Mouse (Mus musculus) lung, postnatal 0 days (tissue): ENCODE data around the gene Ubiad1. TPM values are rescaled to one million over a fixed set of nuclear protein-coding genes. Genes with fewer than 3 reads are reported as not detected.
A peak's percentile ranks its signal among the peaks of the same experiment; 100 is the strongest.

Experiments
- ATAC-seq: fragments of 200-750 bp; cut with Nextera tagmentation; 2 replicates; pipeline ENCODE4 v1.8.0; 2017; ENCODE audit warnings: moderate library complexity
- DNase-seq: peaks from one replicate; pipeline ENCODE4 v3.0.0-alpha.2; 2016; ENCODE audit warnings: low spot score
- H3K27ac ChIP-seq: fragments of 300-500 bp; sonication (generic); 2 replicates; pipeline ENCODE4 v1.5.1; 2014; ENCODE audit warnings: antibody characterized with exemption, mild to moderate bottlenecking, low read length, mixed read lengths
- H3K27me3 ChIP-seq: fragments of 300-500 bp; sonication (generic); replicated peaks from 2 replicates; pipeline ENCODE4 v1.6.1; 2014; ENCODE audit warnings: low read length, mixed read lengths; ENCODE audit not compliant: insufficient read depth
- H3K36me3 ChIP-seq: fragments of 300-500 bp; sonication (generic); 2 replicates; pipeline ENCODE4 v1.6.1; 2014; ENCODE audit warnings: low read length, mixed read lengths; ENCODE audit not compliant: insufficient read depth
- H3K4me1 ChIP-seq: fragments of 300-500 bp; sonication (generic); 2 replicates; pipeline ENCODE4 v1.6.1; 2014; ENCODE audit warnings: antibody characterized with exemption, low read depth, low read length, mixed read lengths; ENCODE audit not compliant: insufficient read depth
- H3K4me2 ChIP-seq: fragments of 300-500 bp; sonication (generic); replicated peaks from 2 replicates; pipeline ENCODE4 v1.6.1; 2014; ENCODE audit warnings: low read depth, mild to moderate bottlenecking, low read length, moderate library complexity, mixed read lengths
- H3K4me3 ChIP-seq: fragments of 300-500 bp; sonication (generic); 2 replicates; pipeline ENCODE4 v1.5.1; 2014; ENCODE audit warnings: low read depth, low read length
- H3K9ac ChIP-seq: fragments of 300-500 bp; sonication (generic); replicated peaks from 2 replicates; pipeline ENCODE4 v1.6.1; 2014; ENCODE audit warnings: low read depth, mild to moderate bottlenecking
- H3K9me3 ChIP-seq: fragments of 300-500 bp; sonication (generic); 2 replicates; pipeline ENCODE4 v1.6.1; 2016; ENCODE audit warnings: low read length, mixed read lengths
- CTCF ChIP-seq: IDR thresholded peaks from 2 replicates; pipeline ENCODE4 v1.5.1; 2016; ENCODE audit warnings: antibody characterized with exemption, mild to moderate bottlenecking
- EP300 ChIP-seq: IDR thresholded peaks from 2 replicates; pipeline ENCODE4 v1.6.1; 2016; ENCODE audit warnings: antibody characterized with exemption, mild to moderate bottlenecking, control low read depth
- WGBS: fragments of 180-500 bp; shearing (Covaris S2); extraction: QIAGEN DNeasy Blood & Tissue Kit; methylation state at CpG from one replicate; pipeline ENCODE4 v1.1.7; 2014; 5-methylcytosine and 5-hydroxymethylcytosine counted together
- polyA plus RNA-seq: library from polyadenylated mRNA; unstranded; fragments of >200 nt; fragmentation: Nextera tagmentation; extraction: Ambion mirVana; gene quantifications from 2 replicates; pipeline ENCODE4 v1.2.1, GENCODE M21; 2015

The Ubiad1 gene
- polyA plus RNA-seq, 1 experiment from 2014 or later, result 11.4 TPM

GRCm38 (mm10) chr4:148460656-148461284 is 16.2 kb upstream of the Ubiad1 start:
- 92% methylated on average over 12 of the region's 12 CpGs for WGBS
- Histone ChIP-seq H3K4me2 (no peak overlapping the region), H3K4me1 (no peaks in the 10 kb centered on the region), H3K9ac (no peak overlapping the region), H3K27ac (no peak overlapping the region), H3K4me3 (no peak overlapping the region), H3K27me3 (no peaks in the 10 kb centered on the region), H3K9me3 (no peaks in the 10 kb centered on the region), H3K36me3 (peaks cover 57% of the 10 kb centered on the region)
- DNase-seq (no peak), ATAC-seq (no peak)
- TF ChIP-seq CTCF, result no peak
- no peak for TF ChIP-seq EP300

- Histone ChIP-seq H3K4me3 (no peak overlapping the region), H3K27ac (no peak overlapping the region), H3K9ac (no peak overlapping the region), H3K27me3 (no peaks in the 10 kb centered on the region), H3K4me2 (no peak overlapping the region), H3K36me3 (peaks cover 50% of the 10 kb centered on the region), H3K9me3 (no peaks in the 10 kb centered on the region), H3K4me1 (no peaks in the 10 kb centered on the region)
- 86% methylated on average over 5 of the region's 5 CpGs for WGBS
- no peak for TF ChIP-seq CTCF
- TF ChIP-seq EP300, result no peak
- peak; percentile 19 for DNase-seq
- ATAC-seq, result no peak
These were observed 11.0 kb upstream of the Ubiad1 start for GRCm38 (mm10) chr4:148455477-148456025.

GRCm38 (mm10) chr4:148453707-148454106 is 9.1 kb upstream of the Ubiad1 start:
- TF ChIP-seq CTCF, result no peak
- TF ChIP-seq EP300, result no peak
- peaks cover 37% of the 10 kb centered on the region for H3K36me3 ChIP-seq
- no peaks in the 10 kb centered on the region for H3K27me3 ChIP-seq
- no peak overlapping the region for H3K4me2 ChIP-seq
- no peaks in the 10 kb centered on the region for H3K4me1 ChIP-seq
- H3K9ac ChIP-seq, result no peak overlapping the region
- DNase-seq (no peak), ATAC-seq (no peak)
- no peaks in the 10 kb centered on the region for H3K9me3 ChIP-seq
- WGBS, result 93% methylated on average over 11 of the region's 11 CpGs
- no peak overlapping the region for H3K4me3 ChIP-seq
- H3K27ac ChIP-seq, result no peak overlapping the region

GRCm38 (mm10) chr4:148448853-148449245 is 4.3 kb upstream of the Ubiad1 start:
- H3K27me3 ChIP-seq, result no peaks in the 10 kb centered on the region
- H3K4me2 ChIP-seq, result peak overlapping the region; percentile 83
- H3K9me3 ChIP-seq, result no peaks in the 10 kb centered on the region
- H3K4me3 ChIP-seq, result peak overlapping the region; percentile 90
- TF ChIP-seq CTCF (no peak), EP300 (no peak)
- ATAC-seq, result peak; percentile 6; the same call in 1 of the 2 replicates
- peak; percentile 35 for DNase-seq
- under 1% methylated on average over 13 of the region's 15 CpGs for WGBS
- H3K9ac ChIP-seq, result peak overlapping the region; percentile 84
- H3K36me3 ChIP-seq, result peaks cover 4% of the 10 kb centered on the region
- H3K27ac ChIP-seq, result peak overlapping the region; percentile 64; the same call in 1 of the 2 replicates
- peaks cover 3% of the 10 kb centered on the region; the same call in 1 of the 2 replicates for H3K4me1 ChIP-seq

GRCm38 (mm10) chr4:148448179-148448852 is 3.7 kb upstream of the Ubiad1 start, which contains the start of gene Mtor:
Mtor (plus strand) TSS chr4:148448611.
- H3K27me3 ChIP-seq, result no peaks in the 10 kb centered on the region
- peak within 1 kb of the TSS; percentile 90 for H3K4me3 ChIP-seq
- TF ChIP-seq CTCF (no peak), EP300 (no peak)
- peak within 1 kb of the TSS; percentile 84 for H3K9ac ChIP-seq
- ATAC-seq (peak; percentile 97), DNase-seq (peak; percentile 100)
- peaks cover 8% of the 10 kb centered on the region; the same call in 1 of the 2 replicates for H3K4me1 ChIP-seq
- H3K4me2 ChIP-seq, result peak within 1 kb of the TSS; percentile 83
- 1% methylated on average over 52 of the region's 56 CpGs for WGBS
- no peaks in the 10 kb centered on the region; the same call in 1 of the 2 replicates for H3K36me3 ChIP-seq
- no peaks in the 10 kb centered on the region for H3K9me3 ChIP-seq
- H3K27ac ChIP-seq, result peak within 1 kb of the TSS; percentile 64; the same call in 1 of the 2 replicates

- Histone ChIP-seq H3K9ac (no peak overlapping the region), H3K4me2 (no peak overlapping the region), H3K27ac (no peak overlapping the region), H3K4me3 (no peak overlapping the region), H3K4me1 (peaks cover 8% of the 10 kb centered on the region; the same call in 1 of the 2 replicates), H3K36me3 (no peaks in the 10 kb centered on the region), H3K27me3 (no peaks in the 10 kb centered on the region), H3K9me3 (no peaks in the 10 kb centered on the region)
- ATAC-seq (no peak), DNase-seq (no peak)
- no peak for TF ChIP-seq EP300
- no peak for TF ChIP-seq CTCF
- 90% methylated on average over 7 of the region's 7 CpGs for WGBS
These were observed 2.0 kb downstream of the Ubiad1 start for GRCm38 (mm10) chr4:148442598-148442997.
